Mouse (Mus musculus) hindbrain, embryonic 12.5 days (tissue): ENCODE measurements at regions not wholly inside any gene's neighbourhood (a gene's known extent, or its start where the extent isn't known, plus 50 kb on each side); places are given as distances from the start of the nearest gene placed in this dataset.

Source experiments
- ATAC-seq: fragments of 200-750 bp; cut with Nextera tagmentation; 2 replicates; pipeline ENCODE4 v1.8.0; 2017; ENCODE audit warnings: moderate TSS enrichment; ENCODE audit not compliant: low FRiP score
- H3K27ac ChIP-seq: fragments of 300-500 bp; sonication (generic); 2 replicates; pipeline ENCODE4 v1.5.1; 2016; ENCODE audit warnings: mild to moderate bottlenecking
- H3K27me3 ChIP-seq: fragments of 300-500 bp; sonication (generic); 2 replicates; pipeline ENCODE4 v1.6.1; 2016; ENCODE audit warnings: mild to moderate bottlenecking
- H3K36me3 ChIP-seq: fragments of 300-500 bp; sonication (generic); 2 replicates; pipeline ENCODE4 v1.6.1; 2016; ENCODE audit warnings: mild to moderate bottlenecking
- H3K4me1 ChIP-seq: fragments of 300-500 bp; sonication (generic); 2 replicates; pipeline ENCODE4 v1.6.1; 2016
- H3K4me2 ChIP-seq: fragments of 300-500 bp; sonication (generic); replicated peaks from 2 replicates; pipeline ENCODE4 v1.6.1; 2016; ENCODE audit warnings: mild to moderate bottlenecking
- H3K4me3 ChIP-seq: fragments of 300-500 bp; sonication (generic); 2 replicates; pipeline ENCODE4 v1.5.1; 2016; ENCODE audit warnings: mild to moderate bottlenecking
- H3K9ac ChIP-seq: fragments of 300-500 bp; sonication (generic); 2 replicates; pipeline ENCODE4 v1.6.1; 2016; ENCODE audit warnings: mild to moderate bottlenecking, moderate library complexity
- H3K9me3 ChIP-seq: fragments of 300-500 bp; sonication (generic); replicated peaks from 2 replicates; pipeline ENCODE4 v1.6.1; 2016; ENCODE audit warnings: mild to moderate bottlenecking
- whole genome bisulfite sequencing: fragments of 180-500 bp; shearing (Covaris S2); methylation state at CpG from one replicate; pipeline ENCODE4 v1.1.7; 2016; 5-methylcytosine and 5-hydroxymethylcytosine counted together

DNA sequence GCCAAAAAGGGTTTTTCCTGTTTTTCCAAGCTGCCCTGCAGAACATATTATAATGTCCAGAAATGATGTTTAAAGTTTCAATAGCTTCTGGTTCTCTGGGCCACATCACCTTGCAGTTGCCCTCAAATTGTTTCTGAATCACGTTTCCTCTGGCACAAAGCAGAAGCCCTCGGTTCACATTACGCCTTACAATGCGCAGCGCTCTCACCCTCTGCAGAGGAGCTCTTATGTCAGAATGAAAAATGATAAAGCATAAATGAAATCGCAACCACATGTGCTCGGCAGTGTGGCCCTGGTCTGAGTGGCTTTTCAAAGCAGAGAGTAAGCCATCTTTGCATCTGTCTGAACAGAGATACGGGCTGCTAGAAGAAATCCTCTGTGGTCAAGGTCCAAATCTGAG, 334.3 kb upstream of the Nt5c1b start:
- H3K27ac ChIP-seq: no peak overlapping the region
- no peaks in the 10 kb centered on the region for H3K9me3 ChIP-seq

DNA sequence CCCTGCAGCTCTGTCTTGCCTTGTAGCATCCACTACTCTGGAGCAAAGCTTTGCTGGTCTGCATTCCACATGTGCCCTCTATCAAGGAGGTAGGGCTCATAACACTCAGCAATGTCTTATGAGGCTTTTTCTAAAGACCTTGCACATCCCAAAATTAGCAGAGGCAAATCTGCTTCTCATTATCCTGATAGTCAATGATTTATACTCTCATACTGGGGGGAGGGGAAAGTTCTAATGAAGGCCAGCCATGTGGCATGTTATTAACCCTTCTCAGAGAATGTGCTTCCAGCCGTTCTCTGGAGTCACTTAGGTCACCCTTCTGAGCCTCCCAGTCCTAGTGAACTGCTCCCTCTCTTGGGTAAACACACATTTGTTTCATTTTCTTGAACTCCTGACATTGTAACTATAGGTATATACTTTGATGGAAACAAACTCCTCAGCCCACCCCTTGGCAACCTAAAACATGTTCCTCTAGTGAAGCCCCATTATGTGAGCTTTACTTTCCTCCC, 307.7 kb upstream of the Nt5c1b start:
- H3K27me3 ChIP-seq: no peaks in the 10 kb centered on the region
- H3K4me2 ChIP-seq: no peak overlapping the region
- no peaks in the 10 kb centered on the region for H3K9me3 ChIP-seq
- WGBS: 43% methylated on average over 1 of the region's 1 CpGs
- no peak for ATAC-seq
- H3K36me3 ChIP-seq: no peaks in the 10 kb centered on the region
- H3K27ac ChIP-seq: no peak overlapping the region
- no peaks in the 10 kb centered on the region for H3K4me1 ChIP-seq
- H3K4me3 ChIP-seq: no peak overlapping the region
- no peak overlapping the region for H3K9ac ChIP-seq

More for the DNA sequence above, 334.3 kb upstream of the Nt5c1b start:
- Histone ChIP-seq H3K27me3 (no peaks in the 10 kb centered on the region), H3K4me1 (no peaks in the 10 kb centered on the region), H3K9ac (no peak overlapping the region), H3K4me2 (no peak overlapping the region), H3K4me3 (no peak overlapping the region), H3K36me3 (no peaks in the 10 kb centered on the region)
- WGBS: 68% methylated on average over 8 of the region's 8 CpGs
- ATAC-seq: no peak

DNA sequence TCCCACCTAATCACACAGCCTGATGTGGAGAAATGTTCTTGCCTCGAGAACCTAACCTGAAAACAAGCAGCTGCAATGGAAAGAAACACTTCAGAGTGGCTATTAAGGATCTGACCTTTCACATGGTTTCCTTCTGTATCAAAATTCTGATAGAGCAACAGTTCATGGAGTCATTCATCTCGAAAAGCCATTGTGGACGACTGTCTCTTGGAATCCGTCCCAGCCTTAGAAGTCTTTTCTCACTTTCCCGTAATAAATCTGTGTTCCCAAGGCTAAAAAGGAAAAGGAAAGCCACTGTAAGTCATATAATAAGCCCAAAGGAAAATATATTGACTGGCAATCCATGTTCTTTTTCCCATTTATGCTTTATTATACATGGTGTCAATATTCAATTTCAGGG, 291.4 kb upstream of the Nt5c1b start:
- Histone ChIP-seq H3K27ac (no peak overlapping the region), H3K9ac (no peak overlapping the region), H3K9me3 (no peaks in the 10 kb centered on the region), H3K27me3 (no peaks in the 10 kb centered on the region), H3K4me2 (no peak overlapping the region), H3K36me3 (no peaks in the 10 kb centered on the region), H3K4me3 (no peak overlapping the region), H3K4me1 (no peaks in the 10 kb centered on the region)
- ATAC-seq: no peak
- 85% methylated on average over 5 of the region's 5 CpGs for WGBS

DNA sequence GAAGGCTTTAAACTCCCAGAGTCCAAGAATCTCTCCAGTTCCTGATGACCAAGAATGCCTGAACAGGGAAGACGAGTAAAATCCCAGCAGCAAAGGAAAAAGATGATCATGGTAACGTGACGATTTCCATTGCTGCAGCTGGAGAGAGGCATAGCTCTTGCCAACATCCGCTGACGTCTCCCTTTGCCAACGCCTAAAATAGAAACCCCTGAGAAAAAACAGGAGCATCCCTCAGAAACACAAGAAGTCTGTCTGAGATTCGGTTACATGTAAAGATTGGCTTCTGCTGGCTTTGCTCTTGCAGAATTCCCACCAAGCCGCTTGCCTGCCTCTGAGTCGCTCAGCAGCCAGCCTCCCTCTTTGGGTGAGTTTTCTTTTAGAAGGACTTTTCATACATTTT, 290.3 kb upstream of the Nt5c1b start:
- Histone ChIP-seq H3K4me2 (no peak overlapping the region), H3K4me1 (no peaks in the 10 kb centered on the region), H3K4me3 (no peak overlapping the region), H3K36me3 (no peaks in the 10 kb centered on the region), H3K9me3 (no peaks in the 10 kb centered on the region), H3K27me3 (no peaks in the 10 kb centered on the region), H3K27ac (no peak overlapping the region), H3K9ac (no peak overlapping the region)
- ATAC-seq: no peak
- WGBS: 85% methylated on average over 9 of the region's 9 CpGs

DNA sequence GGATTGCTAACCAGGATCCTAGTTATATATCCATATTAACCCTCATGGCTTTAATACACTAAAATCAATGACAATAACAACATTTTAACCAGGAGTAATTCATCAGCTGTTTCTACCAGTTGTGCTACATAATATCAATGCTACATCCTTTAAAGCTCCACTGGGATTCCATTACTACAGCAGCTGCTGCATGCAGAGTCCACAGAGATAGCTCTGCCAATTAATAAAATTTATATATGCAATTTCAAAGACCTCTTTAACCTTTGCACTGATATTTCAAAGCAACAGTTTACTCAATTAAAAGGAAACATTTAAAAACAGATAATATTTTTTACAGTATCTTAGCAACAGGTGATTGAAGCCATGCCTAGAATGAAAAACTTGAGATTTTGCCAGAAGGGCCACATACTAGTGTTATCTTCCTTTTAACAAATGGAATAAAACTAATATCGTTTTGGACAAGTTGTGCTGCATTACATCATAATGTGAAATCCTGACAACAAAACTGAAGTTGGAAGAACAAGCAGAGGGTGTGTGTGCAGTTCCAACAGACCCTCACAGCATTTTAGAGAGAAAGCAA, 256.8 kb upstream of the Nt5c1b start:
- H3K9ac ChIP-seq: no peak overlapping the region
- H3K27ac ChIP-seq: no peak overlapping the region
- WGBS: 81% methylated on average over 1 of the region's 1 CpGs
- H3K9me3 ChIP-seq: no peaks in the 10 kb centered on the region
- H3K36me3 ChIP-seq: no peaks in the 10 kb centered on the region
- no peak overlapping the region for H3K4me2 ChIP-seq
- H3K4me1 ChIP-seq: no peaks in the 10 kb centered on the region
- no peaks in the 10 kb centered on the region for H3K27me3 ChIP-seq
- no peak overlapping the region for H3K4me3 ChIP-seq
- no peak for ATAC-seq

DNA sequence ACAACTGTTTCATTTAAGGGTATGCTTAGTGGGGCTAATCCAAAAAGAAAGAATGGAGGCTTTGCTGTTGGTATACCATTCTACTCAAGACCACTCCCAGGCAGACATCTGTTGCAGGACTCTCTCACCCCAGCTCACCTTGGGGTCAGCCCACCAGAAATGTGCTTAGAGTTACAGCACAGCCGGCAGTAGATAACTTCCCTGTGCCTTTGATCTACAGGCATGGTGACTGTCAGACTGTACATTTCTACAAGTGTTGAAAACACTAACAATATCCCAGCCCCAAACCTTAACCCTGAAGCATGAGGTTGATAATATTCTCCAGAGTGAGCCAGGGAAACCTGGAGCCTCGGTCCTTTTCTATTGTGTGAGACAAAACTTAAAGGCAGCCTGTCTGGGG, 247.7 kb upstream of the Nt5c1b start:
- no peak for ATAC-seq
- 59% methylated on average over 2 of the region's 2 CpGs for WGBS

DNA sequence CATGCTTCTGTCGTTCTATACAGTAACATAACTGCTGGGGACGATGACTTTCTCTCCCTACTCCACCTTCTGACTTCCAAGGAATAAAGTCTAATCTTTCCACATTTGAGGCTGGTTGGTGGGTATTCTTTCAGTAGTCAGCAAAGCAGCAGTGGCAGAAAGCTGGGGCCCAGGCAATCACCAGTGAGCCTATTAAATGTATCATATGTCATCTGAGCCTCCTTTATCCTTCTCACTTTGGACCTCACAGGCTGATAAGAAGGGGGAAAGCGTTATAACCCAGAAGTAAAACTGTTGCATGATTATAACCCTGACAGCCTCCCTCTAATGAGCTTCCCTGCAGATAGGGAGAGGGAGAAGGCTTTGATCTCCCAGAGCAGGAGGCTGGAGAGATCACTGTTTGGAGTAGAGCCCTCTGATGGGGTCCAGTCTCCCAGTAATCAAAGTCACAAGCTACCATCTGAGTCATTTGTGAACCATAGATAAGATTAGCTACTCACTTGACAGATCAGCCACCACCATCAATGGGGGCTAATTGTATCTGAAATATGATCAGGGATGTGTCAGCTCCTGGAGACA, 241.7 kb upstream of the Nt5c1b start:
- Histone ChIP-seq H3K9me3 (no peaks in the 10 kb centered on the region), H3K4me3 (no peak overlapping the region), H3K9ac (no peak overlapping the region), H3K27ac (no peak overlapping the region), H3K27me3 (no peaks in the 10 kb centered on the region), H3K36me3 (no peaks in the 10 kb centered on the region), H3K4me2 (no peak overlapping the region), H3K4me1 (no peaks in the 10 kb centered on the region)
- no peak for ATAC-seq
- 65% methylated on average over 3 of the region's 3 CpGs for WGBS

More for the DNA sequence above, 247.7 kb upstream of the Nt5c1b start:
- Histone ChIP-seq H3K4me2 (no peak overlapping the region), H3K4me3 (no peak overlapping the region), H3K27ac (no peak overlapping the region), H3K9me3 (no peaks in the 10 kb centered on the region), H3K4me1 (no peaks in the 10 kb centered on the region), H3K27me3 (no peaks in the 10 kb centered on the region), H3K36me3 (no peaks in the 10 kb centered on the region), H3K9ac (no peak overlapping the region)

DNA sequence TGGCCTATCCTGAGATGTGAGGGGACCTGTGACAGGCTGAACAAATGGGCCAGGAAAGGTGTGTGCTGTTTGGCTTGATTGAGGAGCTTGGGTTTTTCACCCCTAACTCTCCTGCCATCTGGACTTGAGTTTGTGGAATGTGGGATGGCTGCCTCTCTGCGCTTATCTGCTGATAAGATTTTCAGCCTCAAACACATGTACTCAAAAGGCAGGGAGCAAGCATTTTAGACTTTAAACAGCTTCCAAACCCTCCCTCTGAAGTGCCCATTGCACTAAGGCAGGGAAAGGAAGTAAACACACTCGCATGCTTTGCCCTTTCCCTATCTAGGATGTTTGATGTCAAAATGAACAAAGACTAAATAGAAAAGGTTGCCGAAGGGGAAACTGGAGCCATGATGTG, 235.6 kb upstream of the Nt5c1b start:
- Histone ChIP-seq H3K4me2 (no peak overlapping the region), H3K36me3 (no peaks in the 10 kb centered on the region), H3K9me3 (no peaks in the 10 kb centered on the region), H3K4me3 (no peak overlapping the region), H3K27me3 (no peaks in the 10 kb centered on the region), H3K4me1 (no peaks in the 10 kb centered on the region), H3K27ac (no peak overlapping the region), H3K9ac (no peak overlapping the region)
- 70% methylated on average over 3 of the region's 3 CpGs for WGBS
- no peak for ATAC-seq

DNA sequence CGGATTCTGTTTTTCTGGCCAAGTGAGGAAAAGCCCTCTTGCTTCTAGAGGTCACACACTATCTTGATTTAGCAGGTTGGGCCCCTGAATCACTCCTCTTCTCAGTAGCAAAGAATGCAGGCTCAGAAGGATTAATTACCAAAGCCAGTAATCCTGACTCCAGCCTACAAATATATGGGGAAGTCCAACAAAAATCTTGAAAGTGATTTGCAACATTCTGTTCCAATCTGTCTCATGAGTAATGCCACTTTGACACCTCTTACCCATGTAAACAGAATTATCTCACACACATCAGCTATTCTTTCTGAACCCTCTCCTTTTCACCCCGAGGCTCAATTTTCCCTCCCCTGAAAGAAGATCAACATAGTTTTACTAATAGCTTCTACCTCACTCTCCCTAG, 233.9 kb upstream of the Nt5c1b start:
- Histone ChIP-seq H3K27me3 (no peaks in the 10 kb centered on the region), H3K4me1 (no peaks in the 10 kb centered on the region), H3K27ac (no peak overlapping the region), H3K9ac (no peak overlapping the region), H3K9me3 (no peaks in the 10 kb centered on the region), H3K4me3 (no peak overlapping the region), H3K36me3 (no peaks in the 10 kb centered on the region), H3K4me2 (no peak overlapping the region)
- no peak for ATAC-seq
- WGBS: 64% methylated on average over 2 of the region's 2 CpGs

DNA sequence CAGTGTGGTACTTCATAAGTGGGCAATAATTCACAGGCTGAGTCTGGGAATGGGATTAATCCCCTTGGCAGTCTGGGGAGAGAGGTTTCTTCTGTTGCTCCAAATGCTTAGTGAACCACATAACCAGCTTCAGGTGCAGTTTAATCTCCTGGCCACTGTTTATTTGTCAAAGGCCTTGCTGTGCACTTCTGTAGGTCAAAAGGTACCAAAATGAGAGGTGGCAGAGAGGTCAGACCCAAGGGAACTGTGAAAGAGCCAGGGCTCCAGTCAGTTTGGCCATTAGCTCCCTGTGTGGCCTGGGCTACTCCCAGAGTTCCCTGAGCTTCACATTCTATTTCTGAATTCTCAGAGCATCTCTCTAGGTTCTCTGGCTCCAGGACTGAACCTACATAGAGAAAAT, 229.6 kb upstream of the Nt5c1b start:
- Histone ChIP-seq H3K9ac (no peak overlapping the region), H3K9me3 (no peaks in the 10 kb centered on the region), H3K27ac (no peak overlapping the region), H3K4me3 (no peak overlapping the region), H3K4me1 (no peaks in the 10 kb centered on the region), H3K36me3 (no peaks in the 10 kb centered on the region), H3K4me2 (no peak overlapping the region), H3K27me3 (no peaks in the 10 kb centered on the region)
- no peak for ATAC-seq

DNA sequence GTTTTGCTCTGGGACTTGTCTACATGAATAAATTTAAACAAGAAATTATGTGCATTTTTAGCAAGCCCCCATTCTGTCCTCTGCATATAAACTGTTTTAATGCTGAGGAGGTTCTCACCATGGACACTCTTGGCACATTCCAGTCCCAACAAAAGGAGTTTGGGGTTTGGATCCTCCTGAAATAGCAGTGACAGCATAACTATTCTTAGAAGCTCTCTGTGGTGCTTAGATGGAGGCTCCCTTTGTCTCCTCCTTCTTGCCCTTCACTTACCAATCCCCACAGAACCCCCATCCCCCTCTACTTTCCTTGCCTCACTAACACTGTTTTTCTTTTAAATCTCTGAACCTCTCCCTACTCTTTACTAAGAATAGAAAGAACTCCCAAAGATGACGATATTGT, 208.9 kb upstream of the Nt5c1b start:
- Histone ChIP-seq H3K36me3 (no peaks in the 10 kb centered on the region), H3K4me3 (no peak overlapping the region), H3K27me3 (no peaks in the 10 kb centered on the region), H3K4me2 (no peak overlapping the region), H3K27ac (no peak overlapping the region), H3K4me1 (no peaks in the 10 kb centered on the region), H3K9ac (no peak overlapping the region), H3K9me3 (no peaks in the 10 kb centered on the region)
- 70% methylated on average over 1 of the region's 1 CpGs for WGBS
- ATAC-seq: no peak

DNA sequence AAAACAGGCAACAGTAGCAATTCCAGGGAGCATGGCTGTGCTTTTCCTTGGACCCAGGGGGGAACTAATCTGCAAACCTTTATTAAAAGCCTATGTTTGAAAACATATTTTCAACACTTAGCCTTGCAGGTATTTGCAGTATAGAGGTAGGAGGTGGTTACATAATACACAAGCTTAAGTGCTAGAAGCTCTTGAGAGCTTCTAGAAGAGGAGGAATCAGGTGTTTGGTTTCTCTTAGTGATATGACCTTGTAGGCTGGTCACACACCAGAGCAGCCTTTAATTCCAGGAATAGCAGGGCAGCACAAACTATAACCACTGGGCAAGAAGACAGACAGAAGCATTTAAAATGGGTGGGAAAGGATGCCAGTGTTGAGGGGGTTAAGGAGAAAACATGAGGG, 201.7 kb upstream of the Nt5c1b start:
- no peak overlapping the region for H3K27ac ChIP-seq
- no peak for ATAC-seq

DNA sequence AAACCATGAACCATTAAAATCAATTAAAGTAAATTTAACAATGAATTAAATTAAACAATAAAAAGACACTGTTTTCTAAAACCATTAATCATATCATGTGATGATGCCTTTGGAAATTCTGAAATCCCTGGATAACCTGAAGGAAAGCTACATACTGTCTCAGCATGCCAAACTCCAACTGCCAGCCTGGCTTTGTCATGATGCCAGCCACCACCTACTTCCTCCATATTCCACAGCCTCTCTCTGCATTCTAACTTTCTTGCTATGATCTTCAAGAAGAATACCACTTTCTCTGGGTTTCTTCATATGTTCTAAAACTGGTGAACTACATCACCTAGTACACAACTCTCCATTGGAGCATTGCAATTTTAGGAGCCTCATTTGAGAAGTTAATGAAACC, 201.2 kb upstream of the Nt5c1b start:
- H3K27ac ChIP-seq: no peak overlapping the region
- no peaks in the 10 kb centered on the region for H3K27me3 ChIP-seq
- H3K9ac ChIP-seq: no peak overlapping the region
- no peaks in the 10 kb centered on the region for H3K4me1 ChIP-seq
- no peak for ATAC-seq
- no peaks in the 10 kb centered on the region for H3K9me3 ChIP-seq
- no peak overlapping the region for H3K4me2 ChIP-seq
- H3K4me3 ChIP-seq: no peak overlapping the region
- no peaks in the 10 kb centered on the region for H3K36me3 ChIP-seq

More for the DNA sequence above, 201.7 kb upstream of the Nt5c1b start:
- H3K9me3 ChIP-seq: no peaks in the 10 kb centered on the region
- no peak overlapping the region for H3K4me3 ChIP-seq
- H3K9ac ChIP-seq: no peak overlapping the region
- H3K4me2 ChIP-seq: no peak overlapping the region
- H3K36me3 ChIP-seq: no peaks in the 10 kb centered on the region
- no peaks in the 10 kb centered on the region for H3K27me3 ChIP-seq
- no peaks in the 10 kb centered on the region for H3K4me1 ChIP-seq
